Mouse (Mus musculus) neural tube, embryonic 12.5 days (tissue): ENCODE data around the gene Pdzd2. TPM values are rescaled to one million over a fixed set of nuclear protein-coding genes. Genes with fewer than 3 reads are reported as not detected.

Experiments
- ATAC-seq: fragments of 200-750 bp; cut with Nextera tagmentation; 2 replicates; pipeline ENCODE4 v1.8.0; 2017; ENCODE audit warnings: low read depth, mild to moderate bottlenecking, moderate TSS enrichment, moderate library complexity; ENCODE audit not compliant: low FRiP score
- H3K27ac ChIP-seq: fragments of 300-500 bp; sonication (generic); 2 replicates; pipeline ENCODE4 v1.5.1; 2016
- H3K27me3 ChIP-seq: fragments of 300-500 bp; sonication (generic); replicated peaks from 2 replicates; pipeline ENCODE4 v1.6.1; 2016; ENCODE audit warnings: mild to moderate bottlenecking
- H3K36me3 ChIP-seq: fragments of 300-500 bp; sonication (generic); 2 replicates; pipeline ENCODE4 v1.6.1; 2016; ENCODE audit warnings: mild to moderate bottlenecking
- H3K4me1 ChIP-seq: fragments of 300-500 bp; sonication (generic); 2 replicates; pipeline ENCODE4 v1.6.1; 2016
- H3K4me2 ChIP-seq: fragments of 300-500 bp; sonication (generic); replicated peaks from 2 replicates; pipeline ENCODE4 v1.6.1; 2016; ENCODE audit warnings: mild to moderate bottlenecking
- H3K4me3 ChIP-seq: fragments of 300-500 bp; sonication (generic); 2 replicates; pipeline ENCODE4 v1.5.1; 2016
- H3K9ac ChIP-seq: fragments of 300-500 bp; sonication (generic); 2 replicates; pipeline ENCODE4 v1.6.1; 2016; ENCODE audit warnings: mild to moderate bottlenecking
- H3K9me3 ChIP-seq: fragments of 300-500 bp; sonication (generic); 2 replicates; pipeline ENCODE4 v1.6.1; 2016; ENCODE audit warnings: mild to moderate bottlenecking
- WGBS: fragments of 180-500 bp; shearing (Covaris S2); methylation state at CpG from one replicate; pipeline ENCODE4 v1.1.7; 2016; 5-methylcytosine and 5-hydroxymethylcytosine counted together
- polyA plus RNA-seq: library from polyadenylated mRNA; unstranded; fragments of >200 nt; fragmentation: Nextera tagmentation; extraction: Ambion mirVana; gene quantifications from 2 replicates; pipeline ENCODE4 v1.2.1, GENCODE M21; 2016

The Pdzd2 gene
- polyA plus RNA-seq, 1 experiment from 2014 or later: 7.3 TPM

- WGBS: 69% methylated on average over 5 of the region's 5 CpGs
- no peaks in the 10 kb centered on the region for H3K4me1 ChIP-seq
- no peak overlapping the region for H3K27ac ChIP-seq
- no peak for ATAC-seq
- no peak overlapping the region for H3K4me3 ChIP-seq
- H3K27me3 ChIP-seq: no peaks in the 10 kb centered on the region
- H3K4me2 ChIP-seq: no peak overlapping the region
- H3K9me3 ChIP-seq: no peaks in the 10 kb centered on the region
- H3K36me3 ChIP-seq: no peaks in the 10 kb centered on the region
- H3K9ac ChIP-seq: no peak overlapping the region
Observed at GRCm38 (mm10) chr15:12444551-12444950, 295.2 kb downstream of the Pdzd2 start.

GRCm38 (mm10) chr15:12439351-12439751 lies 300.4 kb downstream of the Pdzd2 start:
- Histone ChIP-seq H3K9ac (no peak overlapping the region), H3K27me3 (no peaks in the 10 kb centered on the region), H3K4me3 (no peak overlapping the region), H3K9me3 (no peaks in the 10 kb centered on the region), H3K4me1 (no peaks in the 10 kb centered on the region), H3K4me2 (no peak overlapping the region), H3K36me3 (no peaks in the 10 kb centered on the region), H3K27ac (no peak overlapping the region)
- ATAC-seq: no peak
- WGBS: 67% methylated on average over 6 of the region's 6 CpGs

DNA sequence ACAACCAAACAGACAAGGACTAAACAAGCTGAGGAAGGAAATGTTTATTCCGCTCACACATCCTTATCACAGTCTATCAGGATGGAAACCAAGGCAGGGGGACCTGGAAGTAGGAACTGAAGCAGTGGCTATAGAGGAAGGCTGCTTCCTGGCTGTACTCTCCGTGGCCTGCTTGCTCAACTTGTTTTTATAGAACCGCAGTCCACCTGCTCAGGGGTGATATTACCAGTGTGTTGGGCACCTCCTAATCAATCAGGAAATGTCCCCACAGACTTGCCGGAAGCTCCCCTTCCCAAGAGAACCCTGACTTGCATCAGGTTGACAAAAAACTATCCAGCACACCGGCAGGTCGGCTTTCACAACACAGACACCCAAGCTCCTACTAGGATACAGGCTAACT lies 301.0 kb downstream of the Pdzd2 start:
- WGBS: 87% methylated on average over 6 of the region's 6 CpGs
- H3K4me2 ChIP-seq: no peak overlapping the region
- H3K4me1 ChIP-seq: no peaks in the 10 kb centered on the region
- no peaks in the 10 kb centered on the region for H3K36me3 ChIP-seq
- no peaks in the 10 kb centered on the region for H3K9me3 ChIP-seq
- no peak for ATAC-seq
- H3K27me3 ChIP-seq: no peaks in the 10 kb centered on the region
- H3K9ac ChIP-seq: no peak overlapping the region
- no peak overlapping the region for H3K4me3 ChIP-seq
- H3K27ac ChIP-seq: no peak overlapping the region

GRCm38 (mm10) chr15:12438081-12438480 lies 301.6 kb downstream of the Pdzd2 start:
- no peaks in the 10 kb centered on the region for H3K4me1 ChIP-seq
- H3K9me3 ChIP-seq: no peaks in the 10 kb centered on the region
- 89% methylated on average over 11 of the region's 11 CpGs for WGBS
- H3K4me2 ChIP-seq: no peak overlapping the region
- no peaks in the 10 kb centered on the region for H3K27me3 ChIP-seq
- no peak overlapping the region for H3K4me3 ChIP-seq
- no peak overlapping the region for H3K9ac ChIP-seq
- no peak for ATAC-seq
- no peak overlapping the region for H3K27ac ChIP-seq
- no peaks in the 10 kb centered on the region for H3K36me3 ChIP-seq

DNA sequence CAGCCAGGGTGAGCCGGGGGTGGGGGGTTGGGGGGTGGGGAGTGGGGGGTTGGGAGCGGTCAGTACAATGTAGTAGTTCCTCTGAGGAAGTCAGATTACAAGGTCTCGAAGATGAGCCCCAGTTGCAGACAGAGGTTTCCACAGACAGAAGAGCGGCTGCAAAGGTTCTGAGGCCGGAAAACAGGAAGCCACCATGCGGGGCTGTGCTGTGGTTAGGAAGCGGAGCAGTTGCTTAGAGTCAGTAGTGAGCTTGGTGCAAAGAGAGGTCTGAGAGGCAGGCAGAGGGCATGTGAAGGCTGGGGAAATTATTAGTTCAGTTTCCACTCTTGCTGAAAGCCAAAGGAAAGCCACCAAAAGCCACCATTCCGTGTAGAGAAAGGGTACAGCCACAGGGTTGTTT lies 303.8 kb downstream of the Pdzd2 start:
- no peaks in the 10 kb centered on the region for H3K36me3 ChIP-seq
- H3K4me3 ChIP-seq: no peak overlapping the region
- no peak overlapping the region for H3K27ac ChIP-seq
- whole genome bisulfite sequencing: 89% methylated on average over 8 of the region's 8 CpGs
- no peak overlapping the region for H3K4me2 ChIP-seq
- no peak overlapping the region for H3K9ac ChIP-seq
- no peak for ATAC-seq
- no peaks in the 10 kb centered on the region for H3K9me3 ChIP-seq
- no peaks in the 10 kb centered on the region for H3K4me1 ChIP-seq
- H3K27me3 ChIP-seq: no peaks in the 10 kb centered on the region

DNA sequence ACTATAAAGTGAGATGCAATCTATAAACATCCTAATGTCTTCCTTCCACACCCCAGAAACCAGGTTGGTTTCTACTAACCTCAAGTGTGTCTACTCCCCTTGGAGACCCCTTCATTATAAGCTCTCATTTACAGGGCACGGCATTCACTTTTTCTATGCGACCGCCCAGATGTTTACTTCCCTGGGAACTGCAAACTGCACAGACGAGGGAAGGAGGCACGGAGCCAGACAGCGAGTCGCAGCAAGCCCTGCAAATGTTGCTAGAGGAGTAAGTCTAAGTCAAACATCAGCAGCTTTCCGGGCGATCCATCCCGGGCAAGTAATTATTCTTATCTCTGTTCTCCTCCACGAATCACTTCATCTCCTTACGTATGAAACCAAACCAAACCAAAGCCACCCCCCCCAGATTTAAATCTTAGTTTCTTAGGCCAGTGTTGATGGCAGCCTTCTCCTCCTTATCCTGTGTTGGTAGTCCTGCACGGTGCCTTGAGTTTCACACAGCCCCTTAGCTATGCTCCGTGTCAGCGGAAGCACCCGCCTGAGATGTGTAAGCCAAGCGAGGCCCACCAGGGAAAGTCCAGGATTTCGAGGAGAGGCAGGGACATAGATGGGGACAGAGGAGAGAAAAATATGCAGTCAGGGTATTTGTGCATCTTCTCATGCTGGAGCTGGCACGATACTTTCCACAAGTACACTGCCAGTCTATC lies 305.7 kb downstream of the Pdzd2 start:
- no peaks in the 10 kb centered on the region for H3K4me1 ChIP-seq
- H3K9me3 ChIP-seq: no peaks in the 10 kb centered on the region
- H3K27ac ChIP-seq: no peak overlapping the region
- 82% methylated on average over 19 of the region's 19 CpGs for WGBS
- no peak for ATAC-seq
- H3K27me3 ChIP-seq: no peaks in the 10 kb centered on the region
- H3K4me3 ChIP-seq: no peak overlapping the region
- no peaks in the 10 kb centered on the region for H3K36me3 ChIP-seq
- no peak overlapping the region for H3K9ac ChIP-seq
- no peak overlapping the region for H3K4me2 ChIP-seq

- Histone ChIP-seq H3K4me3 (no peak overlapping the region), H3K27me3 (no peaks in the 10 kb centered on the region), H3K4me1 (no peaks in the 10 kb centered on the region), H3K36me3 (no peaks in the 10 kb centered on the region), H3K9me3 (no peaks in the 10 kb centered on the region), H3K4me2 (no peak overlapping the region), H3K27ac (no peak overlapping the region), H3K9ac (no peak overlapping the region)
- ATAC-seq: no peak
Observed at GRCm38 (mm10) chr15:12432879-12433278, 306.8 kb downstream of the Pdzd2 start.

GRCm38 (mm10) chr15:12432320-12432719 lies 307.4 kb downstream of the Pdzd2 start:
- H3K9ac ChIP-seq: no peak overlapping the region
- no peak for ATAC-seq
- H3K4me1 ChIP-seq: no peaks in the 10 kb centered on the region
- 86% methylated on average over 1 of the region's 1 CpGs for WGBS
- H3K9me3 ChIP-seq: no peaks in the 10 kb centered on the region
- no peak overlapping the region for H3K4me2 ChIP-seq
- H3K4me3 ChIP-seq: no peak overlapping the region
- no peak overlapping the region for H3K27ac ChIP-seq
- no peaks in the 10 kb centered on the region for H3K27me3 ChIP-seq
- no peaks in the 10 kb centered on the region for H3K36me3 ChIP-seq

DNA sequence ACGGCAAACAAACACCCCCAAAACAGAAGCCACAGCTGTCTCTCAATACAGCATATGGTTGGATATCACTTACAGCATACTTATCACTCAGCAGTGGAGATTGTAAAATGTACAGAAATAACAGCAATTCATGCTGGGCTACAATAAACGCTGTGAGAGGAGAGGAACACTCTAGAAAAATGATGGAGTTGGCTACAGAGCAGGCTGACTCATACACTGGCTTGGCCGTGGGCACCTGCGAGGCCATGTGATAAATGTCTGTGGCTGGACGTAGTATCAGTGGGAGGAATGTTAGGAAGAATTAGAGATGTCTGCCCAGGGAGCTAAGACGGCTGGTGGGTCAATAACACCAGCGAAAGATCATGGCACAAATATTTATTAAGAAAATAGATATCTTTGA lies 308.0 kb downstream of the Pdzd2 start:
- no peaks in the 10 kb centered on the region for H3K4me1 ChIP-seq
- H3K4me2 ChIP-seq: no peak overlapping the region
- H3K9ac ChIP-seq: no peak overlapping the region
- H3K27me3 ChIP-seq: no peaks in the 10 kb centered on the region
- ATAC-seq: no peak
- no peaks in the 10 kb centered on the region for H3K9me3 ChIP-seq
- H3K4me3 ChIP-seq: no peak overlapping the region
- WGBS: 77% methylated on average over 7 of the region's 7 CpGs
- no peaks in the 10 kb centered on the region for H3K36me3 ChIP-seq
- no peak overlapping the region for H3K27ac ChIP-seq

DNA sequence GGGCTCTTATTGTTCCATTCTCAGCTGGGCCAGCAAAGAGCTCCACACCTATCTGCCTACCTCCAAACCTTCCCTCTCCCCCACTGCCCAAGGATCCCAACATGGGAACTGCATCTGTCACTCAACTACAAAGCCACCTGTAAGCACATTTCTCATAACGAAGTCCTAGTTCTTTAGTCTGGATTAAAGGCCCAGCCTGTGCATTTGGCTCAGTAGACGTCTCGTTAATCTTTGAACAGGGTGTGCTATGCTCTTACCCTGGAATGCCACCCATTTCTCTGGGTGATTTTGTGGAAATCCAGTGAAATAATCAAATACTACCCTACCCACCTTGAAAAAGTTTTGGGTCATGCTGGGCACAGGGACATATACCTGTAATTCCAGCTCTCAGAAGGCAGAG lies 308.5 kb downstream of the Pdzd2 start:
- H3K4me3 ChIP-seq: no peak overlapping the region
- H3K36me3 ChIP-seq: no peaks in the 10 kb centered on the region
- H3K27me3 ChIP-seq: no peaks in the 10 kb centered on the region
- no peaks in the 10 kb centered on the region for H3K9me3 ChIP-seq
- H3K4me2 ChIP-seq: no peak overlapping the region
- no peak overlapping the region for H3K27ac ChIP-seq
- no peak overlapping the region for H3K9ac ChIP-seq
- no peaks in the 10 kb centered on the region for H3K4me1 ChIP-seq
- WGBS: 91% methylated on average over 3 of the region's 3 CpGs
- no peak for ATAC-seq

GRCm38 (mm10) chr15:12430670-12431069 lies 309.1 kb downstream of the Pdzd2 start:
- H3K9ac ChIP-seq: no peak overlapping the region
- H3K9me3 ChIP-seq: no peaks in the 10 kb centered on the region
- 52% methylated on average over 4 of the region's 4 CpGs for WGBS
- no peak overlapping the region for H3K27ac ChIP-seq
- H3K4me3 ChIP-seq: no peak overlapping the region
- no peaks in the 10 kb centered on the region for H3K27me3 ChIP-seq
- H3K4me1 ChIP-seq: no peaks in the 10 kb centered on the region
- no peak overlapping the region for H3K4me2 ChIP-seq
- ATAC-seq: no peak
- no peaks in the 10 kb centered on the region for H3K36me3 ChIP-seq

DNA sequence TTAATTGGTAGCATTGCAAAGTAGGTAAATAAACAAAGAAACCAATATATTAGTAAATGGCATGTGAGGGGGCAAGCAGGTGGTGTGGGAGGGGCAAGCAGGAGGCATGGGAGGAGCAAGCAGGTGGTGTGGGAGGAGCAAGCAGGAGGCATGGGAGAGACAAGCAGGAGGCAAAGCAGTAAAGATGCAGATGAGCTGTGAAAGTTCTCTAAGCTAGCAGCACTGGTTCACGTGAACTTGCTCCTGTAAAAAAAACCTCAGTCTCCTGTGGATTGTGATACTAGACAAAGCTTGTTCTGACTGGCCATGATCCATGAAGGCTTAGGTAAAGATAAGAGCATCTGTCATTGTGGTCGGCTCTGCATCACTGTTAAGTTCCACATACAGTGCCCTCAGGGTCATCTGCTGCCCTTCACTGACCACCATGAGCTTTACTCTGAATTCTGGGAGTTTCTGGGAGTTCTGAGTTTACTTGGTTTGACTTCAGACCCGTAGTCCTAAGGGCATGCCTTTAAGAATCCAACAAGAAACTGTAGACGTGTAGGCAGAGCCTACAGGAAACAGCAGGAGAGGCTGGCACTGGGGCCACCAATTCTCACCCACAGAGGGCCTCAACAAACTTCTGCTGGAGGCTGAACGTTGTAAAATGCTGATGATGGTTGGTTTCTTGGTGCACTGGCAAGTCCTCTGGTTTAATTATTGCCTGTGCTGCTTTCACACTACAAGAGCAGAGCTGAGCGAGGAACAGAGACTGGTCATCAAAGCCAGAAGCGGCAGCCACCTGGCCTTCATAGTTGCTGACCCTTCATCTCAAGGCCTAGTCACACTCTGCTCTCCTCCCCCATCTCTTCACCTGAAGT lies 309.9 kb downstream of the Pdzd2 start:
- 61% methylated on average over 7 of the region's 7 CpGs for WGBS
- no peak overlapping the region for H3K27ac ChIP-seq
- no peaks in the 10 kb centered on the region for H3K36me3 ChIP-seq
- H3K4me2 ChIP-seq: no peak overlapping the region
- H3K27me3 ChIP-seq: no peaks in the 10 kb centered on the region
- no peak for ATAC-seq
- H3K9me3 ChIP-seq: no peaks in the 10 kb centered on the region
- no peak overlapping the region for H3K9ac ChIP-seq
- no peaks in the 10 kb centered on the region for H3K4me1 ChIP-seq
- H3K4me3 ChIP-seq: no peak overlapping the region

GRCm38 (mm10) chr15:12427818-12428217 lies 311.9 kb downstream of the Pdzd2 start:
- no peak for ATAC-seq
- Histone ChIP-seq H3K36me3 (no peaks in the 10 kb centered on the region), H3K4me2 (no peak overlapping the region), H3K9ac (no peak overlapping the region), H3K27me3 (no peaks in the 10 kb centered on the region), H3K9me3 (no peaks in the 10 kb centered on the region), H3K27ac (no peak overlapping the region), H3K4me1 (no peaks in the 10 kb centered on the region), H3K4me3 (no peak overlapping the region)
- WGBS: 76% methylated on average over 6 of the region's 6 CpGs
